Mouse (Mus musculus): Measurements from ENCODE around the gene Snx27.

Snx27 gene

GRCm38 (mm10) chr3:94477444-94477843 is 105.1 kb downstream of the Snx27 start:
- no peak for DNase-seq (ENCODE audit: low spot score)

DNA sequence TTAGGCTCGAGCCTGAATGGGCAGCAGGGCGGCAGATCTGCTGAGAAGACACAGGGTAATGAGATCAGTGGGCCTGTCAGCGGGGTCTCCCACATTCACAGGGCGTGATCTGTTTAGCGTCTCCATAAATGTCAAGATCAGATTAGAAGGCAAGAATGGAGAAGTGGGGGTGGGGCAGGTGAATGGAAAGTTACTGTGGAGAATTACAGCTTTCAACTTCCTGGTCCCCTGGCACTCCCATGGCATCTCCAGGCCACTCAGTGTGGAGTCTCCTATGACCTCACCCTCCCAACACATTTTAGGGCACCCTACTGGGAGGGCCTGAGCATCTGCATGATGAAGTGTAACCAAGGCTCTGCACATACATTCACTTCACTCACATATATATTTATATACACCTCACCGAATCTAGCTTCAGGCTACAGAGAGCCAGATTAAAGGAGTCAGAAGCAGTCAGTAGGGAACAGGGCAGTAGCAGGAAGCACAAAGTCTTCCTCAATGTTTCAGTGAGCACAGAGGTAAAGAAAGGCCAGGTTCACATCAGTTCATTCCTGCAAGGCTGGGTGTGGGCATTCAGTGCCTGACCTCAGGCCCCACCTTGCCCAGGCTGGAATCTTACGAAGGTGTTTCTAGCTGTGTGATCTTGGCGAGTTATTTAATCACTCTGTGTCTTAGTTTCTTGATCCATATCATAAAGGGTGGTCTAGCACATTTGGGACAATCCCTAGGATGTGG is 106.0 kb downstream of the Snx27 start:
- no peak for DNase-seq (ENCODE audit: low spot score)

- no peak for DNase-seq (ENCODE audit: low spot score)
Measured at GRCm38 (mm10) chr3:94473567-94474232, 108.8 kb downstream of the Snx27 start.

DNA sequence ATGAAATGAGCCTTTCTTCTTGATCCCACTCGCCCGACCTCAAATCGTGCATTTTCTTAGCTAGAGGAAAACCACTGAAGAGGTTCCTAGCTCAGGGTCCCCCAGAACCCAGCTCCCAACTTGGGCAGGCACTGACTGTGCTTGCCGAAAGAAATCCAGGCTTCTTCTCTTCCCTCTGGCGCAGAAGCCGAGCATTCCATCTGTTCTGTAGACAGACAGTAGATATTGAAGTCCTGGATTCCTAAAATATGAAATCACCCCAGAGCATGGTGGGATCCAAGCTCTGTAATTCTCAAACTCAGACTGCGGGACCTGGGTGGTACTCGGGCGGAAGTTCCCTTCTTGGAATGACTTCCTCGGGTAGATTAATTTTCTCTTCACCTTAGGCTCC is 109.4 kb downstream of the Snx27 start:
- no peak for DNase-seq (ENCODE audit: low spot score)

GRCm38 (mm10) chr3:94472447-94473114 is 109.9 kb downstream of the Snx27 start:
- no peak for DNase-seq (ENCODE audit: low spot score)

- DNase-seq (ENCODE audit: low spot score): no peak
Measured at GRCm38 (mm10) chr3:94468931-94469330, 113.6 kb downstream of the Snx27 start.

GRCm38 (mm10) chr3:94465632-94466430 is 116.7 kb downstream of the Snx27 start:
- no peak for DNase-seq (ENCODE audit: low spot score)

DNA sequence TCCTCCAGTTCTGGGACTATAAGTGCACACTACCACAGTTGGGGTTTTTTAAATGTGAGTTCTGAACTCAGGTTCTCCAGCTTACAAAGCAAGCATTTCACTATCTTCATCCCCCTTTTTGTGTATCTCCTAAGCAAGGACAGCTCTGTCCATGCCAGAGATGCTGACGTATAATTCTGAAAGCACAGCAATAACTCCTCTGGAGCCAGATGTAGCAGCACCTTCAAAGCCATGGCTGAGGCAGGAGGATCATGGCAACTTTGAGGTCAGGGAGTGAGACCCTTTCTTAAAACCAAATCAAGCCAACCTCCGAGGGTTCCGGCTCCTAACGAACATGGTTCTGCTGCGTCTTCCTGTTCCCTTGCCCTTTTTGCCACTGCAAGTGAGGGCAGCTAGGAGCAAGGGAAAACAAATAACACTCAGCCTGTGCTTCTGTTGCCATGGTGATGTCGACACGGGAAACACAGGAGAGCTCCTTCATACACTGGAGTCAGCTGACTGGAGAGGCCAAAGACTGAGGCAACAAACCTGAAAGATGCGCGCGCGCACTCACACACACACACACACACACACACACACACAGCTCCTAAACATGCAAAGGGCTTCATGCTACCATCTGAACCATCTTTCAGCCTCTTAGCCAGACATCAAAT is 118.5 kb downstream of the Snx27 start:
- DNase-seq (ENCODE audit: low spot score): no peak

GRCm38 (mm10) chr3:94459834-94460233 is 122.7 kb downstream of the Snx27 start:
- DNase-seq (ENCODE audit: low spot score): no peak

DNA sequence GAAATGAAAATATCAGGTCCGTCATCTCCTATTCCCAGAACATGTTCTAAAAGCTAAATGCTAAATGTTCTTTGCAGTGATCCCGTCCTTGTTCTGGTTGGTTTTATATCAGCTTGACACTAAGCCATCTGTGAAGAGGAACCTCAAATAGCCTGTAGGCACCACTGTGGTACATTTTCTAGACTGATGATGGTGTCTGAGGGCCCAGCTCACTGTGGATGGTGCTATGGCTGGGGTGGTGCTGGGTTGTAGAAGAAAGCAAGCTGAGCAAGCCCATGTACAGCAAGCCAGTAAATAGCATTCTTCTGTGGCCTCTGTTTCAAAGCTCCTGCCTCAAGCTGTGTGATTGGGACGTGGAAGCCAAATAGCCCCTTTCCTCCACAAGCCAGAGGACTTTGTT is 125.5 kb downstream of the Snx27 start:
- no peak for DNase-seq (ENCODE audit: low spot score)

DNA sequence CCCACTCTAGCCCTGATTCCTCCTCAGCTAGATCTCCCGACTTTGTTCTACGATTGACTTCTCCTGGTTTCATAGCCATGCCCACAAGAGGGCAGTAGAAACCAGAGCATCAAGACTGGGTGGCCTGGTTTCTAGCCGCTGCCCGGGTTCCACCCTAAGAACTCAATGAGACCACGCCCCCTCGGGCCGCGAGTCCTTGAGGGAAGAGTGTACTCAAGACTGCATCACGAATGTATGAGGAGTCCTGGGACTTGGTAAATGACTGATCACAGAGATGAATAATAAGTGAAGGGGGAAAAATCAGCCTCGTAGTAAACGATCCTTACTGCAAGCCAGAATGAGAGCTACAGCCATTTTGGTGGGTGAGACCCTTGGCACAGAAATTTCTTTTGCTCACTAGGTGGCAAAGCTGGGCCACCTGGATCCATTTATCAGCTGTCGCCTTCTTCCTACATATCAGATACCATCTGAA is 126.0 kb downstream of the Snx27 start:
- DNase-seq (ENCODE audit: low spot score): no peak

GRCm38 (mm10) chr3:94449377-94449776 is 133.1 kb downstream of the Snx27 start:
- DNase-seq (ENCODE audit: low spot score): no peak
